Mouse (Mus musculus): ENCODE measurements around the gene Wnk1. TPM values are rescaled to one million over a fixed set of nuclear protein-coding genes. Genes with fewer than 3 reads are reported as not detected.

Wnk1 gene
- total RNA-seq, 2 experiments from 2014 or later: 181 to 211 TPM

- DNase-seq: peak; percentile 65 to 69
Observed at GRCm38 (mm10) chr6:120039668-120040556, 1.4 kb upstream of the Wnk1 start.

GRCm38 (mm10) chr6:120039256-120039563, 738 bp upstream of the Wnk1 start:
- DNase-seq: peak in 1 of 2 experiments; percentile 22

- DNase-seq: peak; percentile 63 to 64
Observed at GRCm38 (mm10) chr6:120037636-120038365, 671 bp downstream of the Wnk1 start.

GRCm38 (mm10) chr6:120037004-120037635, 1.4 kb downstream of the Wnk1 start:
- DNase-seq: peak; percentile 44 to 49

DNA sequence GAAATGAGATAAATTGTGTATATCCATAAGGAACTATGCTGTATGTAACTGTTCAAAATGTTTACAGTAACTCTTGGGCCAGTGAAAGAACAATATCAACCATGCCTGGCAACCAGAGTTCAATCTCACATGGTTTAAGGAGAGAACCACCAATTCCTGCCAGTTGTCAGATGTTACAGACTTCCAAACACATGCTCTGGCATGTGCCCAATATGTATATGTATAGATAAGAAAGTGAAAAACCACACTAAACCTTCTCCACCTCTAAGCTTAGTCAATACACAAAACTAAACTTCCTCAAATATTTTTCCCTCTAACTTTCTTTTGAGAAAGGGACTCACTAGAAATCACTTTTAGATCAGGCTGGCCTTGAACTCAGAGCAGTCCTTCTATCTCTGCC, 13.9 kb downstream of the Wnk1 start:
- DNase-seq: no peak

GRCm38 (mm10) chr6:120023746-120024145, 14.7 kb downstream of the Wnk1 start:
- no peak for DNase-seq

GRCm38 (mm10) chr6:120022042-120022441, 16.4 kb downstream of the Wnk1 start:
- DNase-seq: no peak

DNA sequence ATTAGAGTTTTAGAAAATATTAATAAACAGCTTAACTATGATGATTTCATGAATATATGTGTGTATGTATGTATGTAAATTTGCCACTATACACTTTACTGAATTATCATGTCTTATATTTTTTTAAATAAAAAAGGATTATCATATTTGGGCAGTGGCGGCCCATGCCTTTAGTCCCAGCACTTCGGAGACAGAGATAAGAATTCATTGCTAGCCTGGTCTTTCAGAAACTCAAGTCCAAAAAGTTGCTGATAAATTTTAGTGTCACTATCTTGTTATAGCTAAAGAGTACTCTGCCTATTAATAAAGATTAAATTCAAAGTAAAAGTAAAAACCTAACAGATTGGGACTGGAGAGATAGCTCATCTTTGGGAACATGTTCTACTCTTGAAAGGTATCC, 18.8 kb downstream of the Wnk1 start:
- no peak for DNase-seq

DNA sequence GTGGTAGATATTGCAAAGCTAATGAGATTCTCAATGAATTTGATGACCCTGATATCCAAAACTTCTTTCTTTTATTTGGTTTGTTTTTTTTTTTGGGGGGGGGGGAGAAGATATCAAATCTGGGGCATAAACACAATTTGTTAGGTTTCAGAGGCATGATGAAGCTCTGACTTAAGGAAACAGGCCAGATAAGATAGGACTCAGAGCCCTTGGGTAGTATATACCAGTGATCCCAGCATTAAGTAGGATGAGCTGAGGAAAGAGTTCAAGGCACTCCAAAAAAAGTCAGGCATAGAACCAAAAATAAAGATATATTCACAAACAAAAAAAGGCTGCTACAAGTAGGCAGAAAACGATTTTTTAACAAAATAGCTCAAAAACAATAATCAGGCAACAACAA, 25.3 kb downstream of the Wnk1 start:
- no peak for DNase-seq

DNA sequence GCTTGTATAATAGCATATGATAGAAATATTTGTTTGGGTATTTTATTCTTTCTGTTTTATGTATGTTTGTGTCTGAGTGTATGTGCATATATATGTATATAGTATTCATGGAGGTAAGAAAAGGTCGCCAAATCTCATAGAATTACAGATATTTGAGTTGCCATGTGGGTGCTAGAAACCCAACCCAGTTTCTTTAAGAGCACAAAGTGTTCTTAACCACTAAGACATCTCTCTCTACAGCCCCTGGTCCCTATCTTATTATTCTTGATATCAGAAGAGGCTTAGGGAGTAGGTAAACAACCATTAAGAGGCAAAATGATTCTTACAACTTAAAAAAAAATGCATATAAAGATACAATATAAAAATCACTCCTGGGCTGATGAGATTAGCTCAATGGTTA, 27.0 kb downstream of the Wnk1 start:
- no peak for DNase-seq

DNA sequence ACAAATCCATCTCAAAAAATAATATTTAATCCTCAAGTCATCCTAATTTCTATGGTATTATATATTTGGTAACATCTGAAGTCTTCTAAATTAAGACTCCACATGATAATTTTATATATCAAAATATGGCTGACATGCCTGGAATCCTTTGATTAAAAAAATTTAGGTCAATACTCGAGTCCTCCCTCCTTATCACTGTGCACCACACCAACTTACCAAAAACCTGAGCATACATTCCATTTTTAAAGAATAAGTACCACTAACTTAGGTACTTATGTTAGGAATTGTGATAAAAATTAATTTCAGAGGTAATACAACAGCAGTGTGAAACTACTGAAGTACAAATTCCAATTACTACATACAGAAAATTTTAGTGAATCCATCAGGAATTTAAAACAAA, 27.5 kb downstream of the Wnk1 start:
- no peak for DNase-seq

GRCm38 (mm10) chr6:120010535-120010934, 27.9 kb downstream of the Wnk1 start:
- DNase-seq: no peak

DNA sequence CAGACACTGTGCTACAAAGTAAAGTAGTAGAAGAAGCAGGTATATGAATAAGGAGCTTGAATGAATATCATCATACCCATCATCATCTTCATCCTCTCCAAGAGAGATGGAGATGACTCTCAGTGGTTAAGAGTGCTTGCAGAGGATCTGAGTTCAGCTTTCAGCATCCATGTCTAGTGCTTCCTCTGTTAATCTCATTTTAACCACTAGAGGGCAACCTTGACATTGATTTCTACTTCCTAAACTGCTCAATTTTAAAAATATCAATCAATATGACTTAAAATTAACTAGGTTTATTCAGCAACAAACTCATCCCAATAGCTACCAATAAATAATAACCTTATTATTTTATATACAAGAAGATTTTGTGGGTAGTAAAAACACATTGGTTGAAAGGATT, 36.8 kb downstream of the Wnk1 start:
- no peak for DNase-seq

GRCm38 (mm10) chr6:119996480-119996879, 42.0 kb downstream of the Wnk1 start:
- DNase-seq: no peak

DNA sequence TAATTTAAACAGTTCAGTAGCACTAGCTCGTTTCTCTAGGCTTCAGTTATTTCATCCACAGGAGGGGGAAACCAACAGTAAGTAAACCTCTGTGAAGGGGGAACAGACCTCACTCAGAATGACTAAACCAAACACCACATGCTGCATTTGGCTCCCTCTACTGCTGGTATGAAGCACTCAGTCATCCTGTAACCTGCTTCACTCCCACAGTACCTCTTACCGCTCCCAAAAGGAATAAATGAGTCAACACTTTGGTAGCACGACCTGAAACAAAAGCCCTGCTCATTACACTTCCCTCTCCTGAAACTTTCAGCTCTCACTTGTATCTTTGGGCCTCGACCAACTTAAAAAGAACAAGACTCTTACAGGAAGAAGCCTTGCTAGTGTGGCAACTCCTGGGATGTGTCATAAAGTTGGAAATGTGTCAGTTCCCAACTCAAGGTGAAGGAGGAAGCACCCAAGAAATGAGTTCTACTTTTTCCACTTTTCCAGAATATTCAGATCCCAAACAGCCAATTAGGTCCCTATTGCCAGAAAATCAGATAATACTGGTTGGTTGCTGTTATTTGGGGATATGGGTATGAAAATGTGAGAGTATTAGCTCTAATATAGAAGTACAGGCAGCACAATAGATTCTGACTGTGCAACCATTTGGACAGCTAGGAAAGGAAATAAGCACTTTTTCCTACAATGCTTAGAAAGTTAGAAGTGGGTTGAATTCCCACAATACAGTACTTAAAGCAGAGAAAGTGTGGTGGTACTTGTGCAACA, 114.1 kb downstream of the Wnk1 start:
- peak; percentile 33 to 42 for DNase-seq

DNA sequence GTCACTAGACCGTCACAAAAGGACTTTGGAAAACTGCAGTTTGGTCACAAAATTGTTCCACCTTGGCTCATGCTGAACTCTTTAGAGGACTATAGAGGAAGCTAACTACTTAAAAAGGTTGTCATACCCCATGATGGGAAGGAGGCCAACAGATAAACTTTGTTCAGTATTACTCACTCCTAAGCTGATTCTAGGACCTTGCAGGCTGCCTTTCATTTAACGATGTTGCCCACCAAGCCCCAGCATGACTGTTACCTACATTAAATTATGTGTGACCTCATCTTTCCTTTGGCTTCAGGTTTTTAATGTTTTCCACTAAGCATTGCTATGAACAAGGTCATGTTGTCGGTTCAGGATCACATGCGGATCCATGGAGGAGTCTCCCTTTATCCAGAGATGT, 115.9 kb downstream of the Wnk1 start:
- no peak for DNase-seq

GRCm38 (mm10) chr6:119922136-119922535, 116.3 kb downstream of the Wnk1 start:
- no peak for DNase-seq

GRCm38 (mm10) chr6:119918561-119919181, 119.8 kb downstream of the Wnk1 start:
- DNase-seq: peak in 1 of 2 experiments; percentile 27

DNA sequence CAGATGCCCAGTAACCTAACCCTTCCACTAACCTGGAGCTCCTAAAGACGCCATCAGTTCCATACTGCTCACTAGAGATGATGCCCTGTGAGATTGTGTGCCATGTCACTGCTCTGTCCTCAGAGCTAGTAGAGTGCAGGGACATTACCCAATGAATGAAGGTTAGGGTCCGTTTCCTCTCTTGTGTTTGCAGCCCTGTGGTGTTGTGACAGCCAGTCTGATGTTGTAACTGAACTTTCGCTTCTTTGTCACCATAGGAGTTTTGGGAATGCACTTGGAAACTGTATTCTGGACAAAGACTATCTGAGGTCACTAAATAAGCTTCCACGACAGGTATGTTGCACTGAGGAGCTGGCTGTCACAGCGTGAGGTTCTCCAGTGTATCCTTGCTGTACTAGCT, 122.8 kb downstream of the Wnk1 start:
- no peak for DNase-seq

GRCm38 (mm10) chr6:119912046-119912445, 126.4 kb downstream of the Wnk1 start:
- DNase-seq: no peak

DNA sequence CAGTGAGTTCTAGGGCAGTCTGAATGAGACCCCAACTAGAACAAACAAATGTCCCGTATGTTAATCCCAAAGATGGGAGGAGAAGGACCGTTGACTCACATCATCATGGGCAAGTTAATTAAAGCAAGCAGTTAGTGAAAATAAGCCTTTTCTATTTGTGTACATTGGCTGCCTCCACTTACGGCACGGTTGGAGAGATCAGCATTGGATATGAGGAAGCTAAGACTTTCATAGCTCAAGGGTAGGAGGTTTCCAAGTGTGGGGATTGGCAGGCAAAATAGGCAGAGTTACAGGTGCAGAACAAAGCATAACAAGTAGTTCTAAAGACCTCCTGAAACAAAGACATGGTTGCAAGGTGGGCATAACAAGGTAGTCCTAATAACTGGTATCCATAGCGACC, 133.0 kb downstream of the Wnk1 start:
- DNase-seq: no peak
